Mouse (Mus musculus) hindbrain, embryonic 13.5 days (tissue): ENCODE data around the gene Aak1. TPM values are rescaled to one million over a fixed set of nuclear protein-coding genes. Genes with fewer than 3 reads are reported as not detected.

Experiments used
- ATAC-seq: fragments of 200-750 bp; cut with Nextera tagmentation; 2 replicates; pipeline ENCODE4 v1.8.0; 2017; ENCODE audit warnings: moderate TSS enrichment; ENCODE audit not compliant: low FRiP score
- H3K27ac ChIP-seq: fragments of 300-500 bp; sonication (generic); 2 replicates; pipeline ENCODE4 v1.5.1; 2015; ENCODE audit warnings: inconsistent platforms, mild to moderate bottlenecking, moderate library complexity
- H3K27me3 ChIP-seq: fragments of 300-500 bp; sonication (generic); 2 replicates; pipeline ENCODE4 v1.6.1; 2015; ENCODE audit warnings: mild to moderate bottlenecking, inconsistent platforms
- H3K36me3 ChIP-seq: fragments of 300-500 bp; sonication (generic); 2 replicates; pipeline ENCODE4 v1.6.1; 2015; ENCODE audit warnings: mild to moderate bottlenecking, inconsistent platforms
- H3K4me1 ChIP-seq: fragments of 300-500 bp; sonication (generic); replicated peaks from 2 replicates; pipeline ENCODE4 v1.6.1; 2015; ENCODE audit warnings: inconsistent platforms
- H3K4me2 ChIP-seq: fragments of 300-500 bp; sonication (generic); 2 replicates; pipeline ENCODE4 v1.6.1; 2015; ENCODE audit warnings: inconsistent platforms, mild to moderate bottlenecking, moderate library complexity
- H3K4me3 ChIP-seq: fragments of 300-500 bp; sonication (generic); 2 replicates; pipeline ENCODE4 v1.5.1; 2015; ENCODE audit warnings: mild to moderate bottlenecking, inconsistent platforms
- H3K9ac ChIP-seq: fragments of 300-500 bp; sonication (generic); 2 replicates; pipeline ENCODE4 v1.6.1; 2015; ENCODE audit warnings: mild to moderate bottlenecking, inconsistent platforms
- H3K9me3 ChIP-seq: fragments of 300-500 bp; sonication (generic); 2 replicates; pipeline ENCODE4 v1.6.1; 2016; ENCODE audit warnings: inconsistent platforms
- WGBS: fragments of 180-500 bp; shearing (Covaris S2); methylation state at CpG from one replicate; pipeline ENCODE4 v1.1.7; 2015; 5-methylcytosine and 5-hydroxymethylcytosine counted together
- polyA plus RNA-seq: library from polyadenylated mRNA; unstranded; fragments of >200 nt; fragmentation: Nextera tagmentation; extraction: Ambion mirVana; gene quantifications from 2 replicates; pipeline ENCODE4 v1.2.1, GENCODE M21; 2015

Aak1 gene
- polyA plus RNA-seq, 1 experiment from 2014 or later = 34.5 TPM

DNA sequence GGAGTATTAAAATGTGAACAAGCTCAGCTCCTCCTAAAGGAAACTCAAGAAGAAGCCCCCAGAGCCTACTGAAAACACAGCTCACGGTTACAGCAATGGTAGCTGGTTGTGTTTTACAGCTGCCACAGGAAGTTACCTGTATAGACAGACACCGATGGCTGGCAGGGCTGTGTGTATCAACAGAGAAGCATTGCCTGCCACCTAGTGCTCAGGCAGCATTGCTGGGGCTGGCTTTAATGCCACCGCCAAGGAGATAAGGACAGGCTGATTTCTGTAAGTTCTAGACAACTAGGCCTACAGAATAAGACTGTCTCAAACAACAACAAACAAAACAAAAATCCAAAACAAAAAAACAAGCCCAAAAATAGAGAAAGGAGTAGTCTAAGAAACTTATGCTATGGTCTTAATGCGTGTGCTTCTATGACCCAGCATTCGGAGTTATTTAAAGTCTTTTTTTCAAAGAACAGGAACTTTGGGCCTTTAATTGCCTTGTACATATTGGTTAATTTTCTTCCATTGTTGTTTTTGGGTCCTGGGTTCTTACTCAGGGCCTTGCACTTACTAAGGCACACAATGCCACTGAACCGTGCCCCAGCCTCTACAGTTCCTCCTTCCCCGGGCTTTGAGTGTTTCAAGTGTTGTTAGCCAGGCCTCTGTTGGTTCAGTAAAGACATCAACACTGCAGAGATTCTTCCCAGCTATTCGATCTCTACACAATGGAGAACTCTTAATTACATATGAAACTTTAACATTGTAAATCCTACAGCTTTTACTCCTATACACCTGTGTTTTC, 136.2 kb downstream of the Aak1 start:
- WGBS = 89% methylated on average over 8 of the region's 8 CpGs
- H3K4me1 ChIP-seq = no peaks in the 10 kb centered on the region
- no peak overlapping the region for H3K9ac ChIP-seq
- no peaks in the 10 kb centered on the region for H3K9me3 ChIP-seq
- ATAC-seq = no peak
- no peak overlapping the region for H3K4me2 ChIP-seq
- H3K27ac ChIP-seq = no peak overlapping the region
- H3K36me3 ChIP-seq = peaks cover 57% of the 10 kb centered on the region
- no peaks in the 10 kb centered on the region for H3K27me3 ChIP-seq
- no peak overlapping the region for H3K4me3 ChIP-seq

DNA sequence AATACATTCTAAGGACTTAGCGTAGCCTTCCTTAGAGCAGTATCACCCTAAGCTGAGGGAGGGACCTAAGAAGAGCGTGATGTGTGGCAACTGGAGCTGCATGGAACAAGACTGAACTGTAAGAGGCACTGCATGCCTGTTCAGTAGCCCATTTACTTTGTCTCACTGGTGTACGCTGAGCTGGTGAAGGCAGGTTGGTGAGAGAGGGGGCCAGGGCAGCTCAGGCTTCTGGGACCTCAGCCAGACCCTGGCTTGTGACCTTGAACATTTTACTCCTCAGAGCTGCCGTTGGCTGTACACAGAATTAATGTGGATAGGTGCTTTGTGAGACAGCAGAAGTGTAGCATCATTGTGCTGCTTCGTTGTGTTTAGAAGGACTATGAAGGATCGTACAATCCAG, 140.3 kb downstream of the Aak1 start:
- Histone ChIP-seq H3K4me1 (no peaks in the 10 kb centered on the region), H3K9ac (no peak overlapping the region), H3K27me3 (no peaks in the 10 kb centered on the region), H3K4me2 (no peak overlapping the region), H3K9me3 (no peaks in the 10 kb centered on the region), H3K36me3 (peaks cover 35% of the 10 kb centered on the region), H3K4me3 (no peak overlapping the region), H3K27ac (no peak overlapping the region)
- 92% methylated on average over 6 of the region's 6 CpGs for WGBS
- ATAC-seq = no peak

DNA sequence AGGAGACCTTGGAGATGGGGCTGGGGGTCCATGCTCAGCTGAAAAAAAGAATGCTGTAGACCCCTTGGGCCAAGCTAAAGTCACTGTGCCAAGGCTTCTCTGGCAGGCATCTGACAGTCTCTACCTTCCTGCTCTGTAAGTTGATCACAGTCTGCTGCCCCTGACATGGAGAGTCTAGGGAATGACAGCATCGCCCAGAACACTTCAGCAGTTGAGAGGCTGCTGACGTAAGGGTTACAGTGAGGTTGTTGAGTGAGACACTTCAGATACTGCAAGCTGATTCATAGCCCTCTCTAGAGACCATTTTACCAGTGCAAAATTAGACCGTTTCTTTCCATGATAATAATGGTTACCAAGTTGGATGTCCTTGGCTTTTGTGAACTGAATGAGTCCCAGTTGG, 141.7 kb downstream of the Aak1 start:
- no peaks in the 10 kb centered on the region for H3K4me1 ChIP-seq
- H3K4me3 ChIP-seq = no peak overlapping the region
- no peaks in the 10 kb centered on the region for H3K27me3 ChIP-seq
- no peaks in the 10 kb centered on the region for H3K9me3 ChIP-seq
- ATAC-seq = no peak
- 92% methylated on average over 3 of the region's 3 CpGs for WGBS
- H3K27ac ChIP-seq = no peak overlapping the region
- no peak overlapping the region for H3K4me2 ChIP-seq
- H3K36me3 ChIP-seq = peaks cover 30% of the 10 kb centered on the region
- no peak overlapping the region for H3K9ac ChIP-seq

DNA sequence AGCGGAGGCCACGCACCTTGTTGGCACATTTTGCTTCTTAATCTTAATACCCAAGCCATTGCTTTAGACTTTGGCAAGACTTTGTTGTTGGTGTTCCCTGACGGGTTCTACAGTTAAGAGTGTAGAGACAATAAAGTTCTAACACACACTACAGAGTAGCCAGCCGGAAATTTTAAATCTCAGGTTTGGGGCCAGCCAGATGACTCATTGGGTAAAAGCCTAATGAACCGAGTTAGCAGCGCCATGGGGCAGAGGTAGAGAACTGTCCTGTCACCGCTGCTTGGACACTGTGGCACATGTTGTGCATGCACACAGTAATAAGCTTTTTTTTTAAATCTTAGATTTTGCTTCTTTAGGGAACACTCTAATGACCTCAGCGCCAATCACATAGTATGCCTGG, 143.0 kb downstream of the Aak1 start:
- no peak overlapping the region for H3K9ac ChIP-seq
- no peak overlapping the region for H3K4me3 ChIP-seq
- ATAC-seq = no peak
- peaks cover 35% of the 10 kb centered on the region for H3K36me3 ChIP-seq
- H3K27ac ChIP-seq = no peak overlapping the region
- H3K4me2 ChIP-seq = no peak overlapping the region
- no peaks in the 10 kb centered on the region for H3K9me3 ChIP-seq
- 96% methylated on average over 8 of the region's 8 CpGs for WGBS
- no peaks in the 10 kb centered on the region for H3K4me1 ChIP-seq
- H3K27me3 ChIP-seq = no peaks in the 10 kb centered on the region

DNA sequence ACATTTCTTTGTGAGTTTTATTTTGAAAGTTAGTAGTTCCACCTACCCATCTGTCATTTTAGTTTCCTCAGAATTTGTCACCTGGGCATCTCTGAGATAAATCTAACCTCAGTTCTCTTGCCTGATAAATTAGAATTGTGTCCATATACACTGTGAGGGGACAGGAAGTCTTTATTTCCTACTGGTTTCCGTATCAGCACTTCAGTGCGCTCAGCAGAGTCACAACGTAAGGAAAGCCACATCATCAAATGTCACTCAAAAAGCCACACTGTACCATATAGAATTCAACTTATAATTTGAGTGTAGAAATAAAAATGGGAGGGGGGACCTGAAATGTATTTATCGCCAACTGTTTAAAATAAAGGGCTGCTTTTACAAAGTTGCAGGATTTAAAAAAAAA, 144.9 kb downstream of the Aak1 start:
- no peak for ATAC-seq
- Histone ChIP-seq H3K27me3 (no peaks in the 10 kb centered on the region), H3K9me3 (no peaks in the 10 kb centered on the region), H3K4me1 (no peaks in the 10 kb centered on the region), H3K36me3 (peaks cover 33% of the 10 kb centered on the region), H3K4me2 (no peak overlapping the region), H3K9ac (no peak overlapping the region), H3K27ac (no peak overlapping the region), H3K4me3 (no peak overlapping the region)
- WGBS = 89% methylated on average over 4 of the region's 4 CpGs

DNA sequence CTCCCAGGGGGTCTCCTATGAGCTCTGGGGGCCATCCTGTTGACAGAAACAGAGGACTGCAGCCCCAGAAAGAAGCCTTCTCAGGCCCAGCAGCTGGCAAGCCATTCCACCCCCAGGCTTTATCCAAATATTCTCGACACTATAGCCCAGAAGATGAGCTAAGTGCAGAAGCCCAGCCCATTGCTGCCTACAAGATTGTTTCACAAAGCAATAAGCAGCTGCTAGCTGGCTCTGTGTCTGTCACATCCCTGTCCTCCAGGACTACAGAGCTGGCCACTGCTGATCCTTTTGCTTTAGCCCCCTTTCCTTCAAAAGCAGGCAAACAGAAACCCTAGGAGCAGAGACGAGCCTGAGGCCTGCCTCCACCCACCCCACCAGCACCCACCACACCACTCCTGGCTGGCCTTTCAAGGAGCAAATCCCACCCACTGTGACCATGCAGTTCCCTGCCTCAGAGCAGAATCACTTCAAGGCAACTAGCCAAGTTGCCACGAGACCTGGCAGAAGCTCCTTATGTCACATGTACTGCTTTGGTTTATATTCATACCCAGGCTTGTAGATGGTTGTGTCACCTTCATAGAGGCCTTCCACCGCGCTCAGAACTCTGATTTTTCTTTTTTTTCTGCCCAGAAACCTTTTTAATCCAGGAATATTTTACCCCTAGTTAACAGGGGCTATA, 147.5 kb downstream of the Aak1 start:
- Histone ChIP-seq H3K36me3 (peaks cover 30% of the 10 kb centered on the region), H3K27ac (no peak overlapping the region), H3K9me3 (no peaks in the 10 kb centered on the region), H3K27me3 (no peaks in the 10 kb centered on the region), H3K4me2 (no peak overlapping the region), H3K4me1 (no peaks in the 10 kb centered on the region), H3K4me3 (no peak overlapping the region), H3K9ac (no peak overlapping the region; the same call in 1 of the 2 replicates)
- no peak for ATAC-seq
- 81% methylated on average over 5 of the region's 5 CpGs for WGBS

DNA sequence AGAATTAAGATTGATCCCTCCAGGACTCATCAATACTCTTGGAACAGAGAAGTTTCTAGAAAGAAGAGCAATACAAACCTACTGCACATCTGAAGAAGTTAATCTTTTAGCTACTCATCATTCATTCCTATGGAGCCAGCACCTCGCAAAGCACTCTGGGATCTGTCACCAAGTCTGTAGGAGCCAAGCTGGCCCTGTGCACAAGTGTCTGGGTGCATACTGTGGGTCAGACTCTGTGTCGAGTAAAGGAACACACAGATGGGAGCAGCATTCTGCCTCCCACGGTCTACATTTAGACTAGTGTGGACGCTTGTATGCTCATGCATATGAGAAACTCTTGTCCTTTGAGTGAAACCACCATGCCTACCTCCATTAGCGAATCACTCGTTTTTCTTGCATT, 148.0 kb downstream of the Aak1 start:
- H3K36me3 ChIP-seq = peaks cover 30% of the 10 kb centered on the region
- H3K4me1 ChIP-seq = no peaks in the 10 kb centered on the region
- no peak for ATAC-seq
- H3K27me3 ChIP-seq = no peaks in the 10 kb centered on the region
- H3K27ac ChIP-seq = no peak overlapping the region
- H3K4me3 ChIP-seq = no peak overlapping the region
- H3K9me3 ChIP-seq = no peaks in the 10 kb centered on the region
- no peak overlapping the region for H3K9ac ChIP-seq
- 92% methylated on average over 6 of the region's 6 CpGs for WGBS
- no peak overlapping the region for H3K4me2 ChIP-seq

DNA sequence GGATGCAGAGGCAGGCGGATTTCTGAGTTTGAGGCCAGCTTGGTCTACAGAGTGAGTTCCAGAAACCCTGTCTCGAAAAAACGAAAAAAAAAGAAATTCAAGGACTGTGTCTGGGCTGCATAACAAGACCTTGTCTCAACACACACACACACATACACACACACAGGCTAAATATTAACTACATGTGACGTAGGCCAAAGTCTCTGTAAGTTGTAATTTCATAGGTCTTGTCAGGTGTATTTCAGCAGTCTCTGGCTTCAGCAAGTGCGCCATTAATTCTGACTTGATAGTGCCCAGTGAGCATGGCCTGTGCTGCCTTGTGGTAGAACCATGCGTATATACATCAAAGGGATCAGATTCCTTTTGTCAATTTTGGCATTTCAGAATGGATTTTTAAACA, 152.7 kb downstream of the Aak1 start:
- H3K27ac ChIP-seq = no peak overlapping the region
- no peaks in the 10 kb centered on the region for H3K9me3 ChIP-seq
- no peaks in the 10 kb centered on the region for H3K27me3 ChIP-seq
- WGBS = 94% methylated on average over 6 of the region's 6 CpGs
- H3K4me1 ChIP-seq = 0 out of 2 replicates have a peak, but pooled peaks cover 3% of the 10 kb centered on the region
- H3K4me2 ChIP-seq = no peak overlapping the region
- peaks cover 17% of the 10 kb centered on the region for H3K36me3 ChIP-seq
- H3K4me3 ChIP-seq = no peak overlapping the region
- no peak for ATAC-seq
- no peak overlapping the region for H3K9ac ChIP-seq

DNA sequence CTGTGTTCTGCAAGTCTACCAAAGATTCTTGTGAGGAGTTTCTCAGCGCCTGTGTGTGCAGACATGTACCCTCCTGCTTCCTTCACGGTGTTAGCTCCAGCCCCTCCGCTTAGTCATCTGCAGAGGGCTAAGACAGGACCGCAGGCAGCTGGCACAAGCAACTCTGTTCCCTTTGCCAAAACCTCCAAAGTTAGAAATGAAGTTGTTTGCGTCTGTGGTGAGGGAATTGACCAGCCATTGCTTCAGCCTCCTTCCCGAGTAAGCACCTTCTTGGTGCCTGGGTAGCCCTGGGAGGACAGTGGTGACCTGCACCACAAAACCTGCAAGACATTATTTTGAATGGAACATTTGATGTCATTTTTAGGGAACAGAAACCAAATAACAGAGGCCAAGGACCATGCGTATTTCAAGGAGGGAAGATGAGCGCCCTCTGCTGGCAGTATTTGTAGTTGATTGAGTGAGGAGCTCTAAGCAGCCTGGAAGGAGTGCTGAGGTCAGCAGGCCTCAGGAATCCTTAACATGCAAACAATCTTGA, 153.3 kb downstream of the Aak1 start:
- Histone ChIP-seq H3K4me2 (no peak overlapping the region), H3K9me3 (no peaks in the 10 kb centered on the region), H3K27ac (0 out of 2 replicates have a peak overlapping the region, but pooled peaks have one; percentile 48), H3K27me3 (no peaks in the 10 kb centered on the region), H3K4me1 (0 out of 2 replicates have a peak, but pooled peaks cover 3% of the 10 kb centered on the region), H3K4me3 (no peak overlapping the region), H3K9ac (no peak overlapping the region), H3K36me3 (peaks cover 11% of the 10 kb centered on the region)
- WGBS = 54% methylated on average over 8 of the region's 8 CpGs
- ATAC-seq = 0 out of 2 replicates have a peak, but pooled peaks have one; percentile 24

DNA sequence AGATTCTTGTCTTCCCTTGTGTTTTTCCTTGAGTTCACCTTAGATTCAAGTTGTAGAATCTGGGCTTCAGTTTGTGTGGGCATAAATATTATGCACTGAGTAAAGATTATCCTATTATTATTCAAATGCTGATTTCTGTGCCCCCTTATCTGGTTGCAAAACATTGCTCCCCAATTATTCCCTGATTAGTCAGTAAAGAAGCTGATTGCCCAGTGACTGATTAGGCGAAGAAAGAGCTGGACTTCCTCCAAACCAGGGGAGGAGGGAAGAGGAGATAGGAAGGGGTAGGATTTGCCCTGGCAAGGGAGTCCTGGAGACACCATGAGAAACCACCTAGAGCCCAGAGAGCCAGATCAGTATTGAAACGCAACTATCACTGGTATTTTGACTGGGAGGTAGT, 154.8 kb downstream of the Aak1 start:
- no peaks in the 10 kb centered on the region for H3K27me3 ChIP-seq
- no peak overlapping the region for H3K27ac ChIP-seq
- no peak overlapping the region for H3K9ac ChIP-seq
- 0 out of 2 replicates have a peak, but pooled peaks cover 5% of the 10 kb centered on the region for H3K4me1 ChIP-seq
- ATAC-seq = no peak
- no peaks in the 10 kb centered on the region for H3K9me3 ChIP-seq
- no peak overlapping the region for H3K4me2 ChIP-seq
- no peak overlapping the region for H3K4me3 ChIP-seq
- H3K36me3 ChIP-seq = no peaks in the 10 kb centered on the region; the same call in none of the 2 replicates
- WGBS = 87% methylated on average over 2 of the region's 2 CpGs

DNA sequence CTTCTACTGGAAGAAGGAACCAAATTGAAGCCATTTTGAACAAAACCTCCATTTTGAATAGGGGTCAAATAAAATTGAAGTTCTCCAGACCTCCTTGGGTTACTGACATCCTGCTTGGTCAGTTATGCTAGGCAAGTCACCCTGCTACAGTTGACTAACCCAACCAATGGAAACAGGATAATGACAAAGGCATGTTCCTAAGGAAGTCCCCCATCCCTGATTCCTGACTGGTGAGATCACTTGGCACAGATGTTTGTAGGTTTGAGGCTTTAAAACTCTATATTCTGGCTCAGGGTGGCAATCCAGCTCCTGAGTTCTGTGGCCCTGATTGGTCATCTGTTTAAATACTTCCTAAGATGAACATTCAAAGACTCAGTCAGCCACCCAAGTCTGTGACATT, 156.3 kb downstream of the Aak1 start:
- H3K4me1 ChIP-seq = peaks cover 13% of the 10 kb centered on the region
- H3K9me3 ChIP-seq = no peaks in the 10 kb centered on the region
- H3K4me2 ChIP-seq = no peak overlapping the region
- no peaks in the 10 kb centered on the region; the same call in 1 of the 2 replicates for H3K36me3 ChIP-seq
- no peak overlapping the region for H3K4me3 ChIP-seq
- H3K27ac ChIP-seq = no peak overlapping the region
- no peaks in the 10 kb centered on the region for H3K27me3 ChIP-seq
- no peak overlapping the region for H3K9ac ChIP-seq
- no peak for ATAC-seq

DNA sequence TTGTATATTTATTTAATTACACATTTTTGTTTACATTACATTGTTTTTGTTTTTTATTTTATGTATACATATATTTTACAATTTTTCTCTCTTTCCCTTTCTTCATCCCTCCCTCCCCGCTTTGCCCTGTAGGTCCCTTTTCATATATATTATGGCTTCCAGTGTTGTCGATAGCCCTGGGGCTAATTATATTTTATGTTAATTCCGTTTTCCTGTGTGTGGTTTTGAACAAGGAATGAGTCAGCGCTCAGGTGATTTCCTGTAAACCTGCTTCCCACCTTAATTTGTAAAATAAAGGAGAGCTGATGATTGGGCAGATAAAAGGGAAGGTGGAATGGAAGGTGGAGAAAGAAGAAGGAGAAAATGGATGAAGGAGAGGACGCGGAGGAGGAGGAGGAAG, 159.6 kb downstream of the Aak1 start, which contains the start of gene Nfu1:
TSS of gene Nfu1 (plus strand) at position 350 of the 400 bp plus-strand sequence.
- peak within 1 kb of the TSS; percentile 89 for H3K27ac ChIP-seq
- peaks cover 18% of the 10 kb centered on the region for H3K4me1 ChIP-seq
- no peak for ATAC-seq
- WGBS = 73% methylated on average over 6 of the region's 6 CpGs
- H3K4me3 ChIP-seq = peak within 1 kb of the TSS; percentile 88
- no peaks in the 10 kb centered on the region for H3K9me3 ChIP-seq
- peak within 1 kb of the TSS; percentile 66 for H3K4me2 ChIP-seq
- peaks cover 10% of the 10 kb centered on the region for H3K36me3 ChIP-seq
- H3K27me3 ChIP-seq = no peaks in the 10 kb centered on the region
- peak within 1 kb of the TSS; percentile 97 for H3K9ac ChIP-seq
